Mouse (Mus musculus): Measurements from ENCODE around the gene Syt16. TPM values are rescaled to one million over a fixed set of nuclear protein-coding genes. Genes with fewer than 3 reads are reported as not detected.

Gene Syt16
- polyA plus RNA-seq, 1 experiment from 2014 or later, result 3.8 TPM

DNA sequence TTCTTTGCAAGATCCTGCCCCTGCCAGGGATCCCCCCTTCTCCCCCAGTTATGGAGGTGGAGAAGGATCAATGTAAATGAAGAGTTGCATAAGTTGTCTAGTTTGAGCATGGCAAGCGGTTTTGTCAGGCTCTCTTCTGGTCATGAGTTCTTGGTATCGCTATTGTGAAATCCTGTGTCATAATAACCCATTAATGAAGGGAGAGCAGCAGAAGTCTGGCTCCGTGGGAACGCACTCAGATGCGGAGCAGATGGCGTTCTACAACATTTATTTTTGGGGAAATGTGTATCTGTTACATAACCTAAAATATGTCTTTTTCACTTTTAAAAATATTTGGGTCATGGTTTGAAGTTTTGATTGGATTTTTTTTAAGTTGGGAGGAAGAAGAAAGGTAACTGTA lies 304.1 kb downstream of the Syt16 start:
- H3K9ac ChIP-seq, result no peak overlapping the region
- no peaks in the 10 kb centered on the region for H3K9me3 ChIP-seq
- H3K4me2 ChIP-seq, result no peak overlapping the region
- peaks cover 3% of the 10 kb centered on the region; the same call in 1 of the 2 replicates for H3K27me3 ChIP-seq
- no peak overlapping the region for H3K4me3 ChIP-seq
- H3K36me3 ChIP-seq, result no peaks in the 10 kb centered on the region
- WGBS, result 52% methylated on average over 6 of the region's 6 CpGs
- H3K4me1 ChIP-seq, result no peaks in the 10 kb centered on the region
- ATAC-seq (ENCODE audit: insufficient number of reproducible peaks, low FRiP score, low TSS enrichment, low read depth), result no peak
- no peak overlapping the region for H3K27ac ChIP-seq

DNA sequence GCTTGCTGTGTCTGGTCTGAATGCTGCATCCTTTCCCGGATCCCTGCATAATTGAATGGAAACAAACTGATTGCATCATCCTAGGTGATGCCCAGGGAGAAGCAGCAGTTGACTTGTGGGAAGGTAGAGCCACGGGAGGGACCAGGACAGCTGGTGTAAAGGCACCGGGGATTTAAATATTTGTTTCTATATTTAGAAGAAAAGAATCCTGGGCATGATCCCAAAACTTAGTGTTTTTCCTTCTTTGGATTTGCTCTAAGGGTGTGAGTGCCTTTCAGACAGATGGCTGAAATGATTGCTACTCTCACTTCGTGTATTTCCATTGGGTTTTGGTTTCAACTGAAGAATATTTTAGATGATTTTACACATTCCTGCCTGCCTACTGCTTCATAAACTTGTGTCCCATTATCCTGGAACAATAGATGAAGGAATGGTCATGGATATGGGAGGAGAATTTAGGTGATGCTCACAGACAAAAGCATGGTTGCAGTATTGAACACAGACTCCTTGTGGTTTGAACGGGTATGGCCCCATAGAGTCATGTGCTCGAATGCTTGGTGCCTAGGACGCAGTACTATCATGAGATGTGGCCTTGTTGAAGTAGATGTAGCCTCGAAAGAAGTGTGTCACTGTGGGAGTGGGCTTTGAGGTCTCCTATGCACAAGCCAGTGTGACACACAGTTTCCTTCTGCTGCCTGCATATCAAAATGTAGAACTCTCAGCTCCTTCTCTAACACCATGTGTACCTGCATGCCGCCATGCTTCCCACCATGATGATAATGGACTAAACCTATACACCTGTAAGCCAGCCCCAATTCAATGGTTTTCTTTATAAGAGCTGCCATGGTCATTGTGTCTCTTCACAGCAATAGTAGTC lies 306.2 kb downstream of the Syt16 start:
- WGBS, result 72% methylated on average over 9 of the region's 9 CpGs
- no peaks in the 10 kb centered on the region for H3K27me3 ChIP-seq
- H3K27ac ChIP-seq, result no peak overlapping the region
- H3K4me3 ChIP-seq, result no peak overlapping the region
- no peaks in the 10 kb centered on the region for H3K9me3 ChIP-seq
- no peak overlapping the region for H3K4me2 ChIP-seq
- ATAC-seq (ENCODE audit: insufficient number of reproducible peaks, low FRiP score, low TSS enrichment, low read depth), result no peak
- no peak overlapping the region for H3K9ac ChIP-seq
- no peaks in the 10 kb centered on the region for H3K36me3 ChIP-seq
- no peaks in the 10 kb centered on the region for H3K4me1 ChIP-seq

DNA sequence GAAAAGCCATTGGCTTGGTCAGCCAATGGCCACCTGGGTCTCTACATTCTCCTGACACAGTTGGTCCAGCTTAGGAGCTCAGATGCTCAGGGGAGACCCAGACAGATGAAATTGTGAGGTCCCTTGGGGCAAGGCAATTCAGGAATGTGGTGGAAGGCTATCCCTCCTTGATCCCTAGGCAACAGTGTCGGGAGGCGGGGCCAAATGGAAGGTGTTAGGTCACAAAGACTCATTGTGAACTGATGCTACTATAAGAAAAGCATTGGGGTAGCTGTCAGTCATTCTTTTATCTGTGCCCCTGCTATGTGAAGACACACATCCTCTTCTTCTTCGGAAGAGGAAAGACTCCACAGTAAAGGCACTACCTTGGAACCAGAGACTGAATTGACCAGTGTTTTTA lies 315.1 kb downstream of the Syt16 start:
- H3K27me3 ChIP-seq, result no peaks in the 10 kb centered on the region
- peaks cover 3% of the 10 kb centered on the region; the same call in 1 of the 2 replicates for H3K4me1 ChIP-seq
- H3K27ac ChIP-seq, result no peak overlapping the region
- no peaks in the 10 kb centered on the region for H3K36me3 ChIP-seq
- 86% methylated on average over 3 of the region's 3 CpGs for WGBS
- H3K4me3 ChIP-seq, result no peak overlapping the region
- H3K9me3 ChIP-seq, result no peaks in the 10 kb centered on the region
- H3K4me2 ChIP-seq, result no peak overlapping the region
- ATAC-seq (ENCODE audit: insufficient number of reproducible peaks, low FRiP score, low TSS enrichment, low read depth), result no peak
- H3K9ac ChIP-seq, result no peak overlapping the region

DNA sequence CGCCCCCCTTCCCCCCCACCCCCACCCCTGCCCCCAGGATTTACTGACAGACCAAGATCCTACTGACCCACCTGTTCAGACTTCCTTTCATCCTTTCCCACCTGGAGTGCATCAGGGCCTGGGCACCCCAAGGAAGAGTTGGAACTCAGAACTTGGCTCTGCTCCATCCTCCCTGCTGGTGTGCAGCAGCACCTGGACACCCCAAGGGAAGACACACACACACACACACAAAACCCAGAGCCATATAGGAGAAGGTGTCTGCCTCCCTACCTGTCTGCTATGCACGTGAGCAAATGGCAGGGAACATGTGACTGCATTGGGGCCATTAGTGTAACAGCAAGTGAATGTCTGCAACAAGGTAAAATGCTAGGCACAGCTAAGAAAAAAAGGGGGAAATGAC lies 317.8 kb downstream of the Syt16 start:
- H3K27ac ChIP-seq, result no peak overlapping the region
- no peak overlapping the region for H3K4me2 ChIP-seq
- H3K4me1 ChIP-seq, result peaks cover 3% of the 10 kb centered on the region; the same call in 1 of the 2 replicates
- H3K4me3 ChIP-seq, result no peak overlapping the region
- H3K36me3 ChIP-seq, result no peaks in the 10 kb centered on the region
- ATAC-seq (ENCODE audit: insufficient number of reproducible peaks, low FRiP score, low TSS enrichment, low read depth), result no peak
- 31% methylated on average over 2 of the region's 2 CpGs for WGBS
- H3K9ac ChIP-seq, result no peak overlapping the region
- no peaks in the 10 kb centered on the region for H3K9me3 ChIP-seq
- H3K27me3 ChIP-seq, result peaks cover 4% of the 10 kb centered on the region; the same call in 1 of the 2 replicates

DNA sequence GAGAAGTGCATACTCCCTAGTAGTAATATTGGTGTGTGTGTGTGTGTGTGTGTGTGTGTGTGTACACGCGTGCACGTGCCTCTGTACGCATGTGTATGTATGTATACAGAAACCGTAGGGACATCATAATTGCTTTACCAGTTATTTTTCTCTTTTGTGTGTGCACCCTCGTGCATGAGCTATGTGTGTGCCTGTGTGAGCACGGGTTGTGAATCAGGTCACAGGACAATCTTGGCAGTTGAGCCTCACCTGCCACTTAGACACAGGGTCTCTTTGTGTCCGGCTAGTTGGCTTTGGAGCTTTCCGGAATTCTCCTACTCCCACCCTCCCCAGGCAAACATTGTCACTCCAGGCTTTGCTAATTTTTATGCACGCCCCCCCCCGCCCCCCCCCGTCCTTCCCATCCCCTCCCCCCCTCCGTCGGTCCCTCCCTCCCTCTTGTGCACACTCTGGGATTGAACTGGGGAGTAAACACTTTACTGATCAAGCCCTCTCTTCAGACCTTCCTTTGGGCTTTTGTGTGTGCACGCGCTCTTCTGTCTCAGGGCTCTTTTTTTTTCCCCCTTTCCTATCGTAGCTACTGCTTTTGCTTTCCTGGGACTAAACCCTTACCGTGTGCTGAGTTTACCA lies 319.0 kb downstream of the Syt16 start, which contains the start of gene Gm11042:
TSS of gene Gm11042 (minus strand) at position 51 of the 630 bp plus-strand sequence.
- Histone ChIP-seq H3K4me2 (peak within 1 kb of the TSS; percentile 52), H3K9ac (peak within 1 kb of the TSS; percentile 45; the same call in 1 of the 2 replicates), H3K4me3 (peak within 1 kb of the TSS; percentile 51), H3K9me3 (no peaks in the 10 kb centered on the region), H3K27me3 (peaks cover 4% of the 10 kb centered on the region; the same call in 1 of the 2 replicates), H3K4me1 (peaks cover 3% of the 10 kb centered on the region; the same call in 1 of the 2 replicates), H3K27ac (peak within 1 kb of the TSS; percentile 47; the same call in 1 of the 2 replicates), H3K36me3 (no peaks in the 10 kb centered on the region)
- 28% methylated on average over 18 of the region's 18 CpGs for WGBS
- no peak for ATAC-seq (ENCODE audit: insufficient number of reproducible peaks, low FRiP score, low TSS enrichment, low read depth)

DNA sequence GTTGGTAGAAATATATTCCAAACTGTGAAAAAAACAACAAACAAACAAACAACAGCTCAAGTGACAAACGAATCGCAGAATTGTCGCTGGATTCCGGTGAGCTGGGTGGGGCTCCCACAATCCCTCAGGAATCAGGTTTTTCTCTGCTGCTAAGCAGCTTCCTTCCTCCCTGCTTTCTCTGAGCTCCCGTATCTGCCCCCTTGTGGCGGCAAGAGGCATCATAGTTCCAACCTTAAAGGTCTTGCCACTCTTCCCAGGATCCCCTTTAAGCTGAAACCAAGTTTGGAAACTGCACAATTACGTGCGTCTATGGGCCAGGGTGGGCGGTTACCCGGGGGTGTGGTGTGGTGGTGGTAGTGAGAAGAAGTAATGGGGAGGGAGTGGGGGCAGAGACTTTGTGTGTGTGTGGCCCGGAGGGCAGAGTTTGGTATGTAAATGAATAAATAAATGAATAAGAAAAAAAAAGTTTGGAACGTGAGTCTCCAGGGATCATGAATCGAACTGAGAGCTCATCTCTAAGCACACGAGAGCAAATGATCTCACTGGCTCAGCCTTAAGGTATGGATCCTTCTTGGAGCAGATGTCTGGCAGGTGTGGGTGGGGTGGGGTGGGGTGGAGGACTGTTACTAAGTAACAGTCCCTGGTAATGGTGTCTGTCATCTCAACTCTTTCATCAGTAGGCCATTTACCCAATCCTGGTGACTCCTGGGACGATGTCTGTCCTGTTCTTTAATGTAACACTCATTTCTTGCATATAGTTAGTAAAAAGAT lies 319.7 kb downstream of the Syt16 start:
- Histone ChIP-seq H3K9ac (peak overlapping the region; percentile 45; the same call in 1 of the 2 replicates), H3K4me1 (peaks cover 3% of the 10 kb centered on the region; the same call in 1 of the 2 replicates), H3K4me2 (peak overlapping the region; percentile 52), H3K36me3 (no peaks in the 10 kb centered on the region), H3K27ac (peak overlapping the region; percentile 47; the same call in 1 of the 2 replicates), H3K9me3 (no peaks in the 10 kb centered on the region), H3K4me3 (peak overlapping the region; percentile 51), H3K27me3 (peaks cover 4% of the 10 kb centered on the region; the same call in 1 of the 2 replicates)
- peak; percentile 75; the same call in 1 of the 2 replicates for ATAC-seq (ENCODE audit: insufficient number of reproducible peaks, low FRiP score, low TSS enrichment, low read depth)
- 12% methylated on average over 15 of the region's 15 CpGs for WGBS

DNA sequence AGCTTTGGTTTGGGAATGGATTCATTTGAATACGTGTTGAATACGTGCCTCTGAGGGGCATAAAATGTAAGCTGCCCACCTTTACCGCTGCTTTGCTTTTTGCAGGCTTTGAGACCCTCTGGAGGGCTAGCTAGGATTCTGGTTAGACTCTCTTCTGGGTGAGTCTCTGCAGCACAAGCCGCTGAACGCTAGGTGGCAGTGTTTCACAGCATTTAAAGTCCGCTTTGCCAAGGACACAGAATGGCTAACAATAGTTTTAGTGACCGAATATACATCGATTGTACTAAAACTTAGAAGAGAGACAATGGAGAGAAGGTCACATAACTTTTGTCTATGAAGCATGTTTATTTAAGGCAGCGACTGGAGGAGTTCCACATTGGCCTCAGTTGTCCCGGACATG lies 322.9 kb downstream of the Syt16 start:
- no peak overlapping the region for H3K4me2 ChIP-seq
- ATAC-seq (ENCODE audit: insufficient number of reproducible peaks, low FRiP score, low TSS enrichment, low read depth), result no peak
- WGBS, result 17% methylated on average over 10 of the region's 10 CpGs

DNA sequence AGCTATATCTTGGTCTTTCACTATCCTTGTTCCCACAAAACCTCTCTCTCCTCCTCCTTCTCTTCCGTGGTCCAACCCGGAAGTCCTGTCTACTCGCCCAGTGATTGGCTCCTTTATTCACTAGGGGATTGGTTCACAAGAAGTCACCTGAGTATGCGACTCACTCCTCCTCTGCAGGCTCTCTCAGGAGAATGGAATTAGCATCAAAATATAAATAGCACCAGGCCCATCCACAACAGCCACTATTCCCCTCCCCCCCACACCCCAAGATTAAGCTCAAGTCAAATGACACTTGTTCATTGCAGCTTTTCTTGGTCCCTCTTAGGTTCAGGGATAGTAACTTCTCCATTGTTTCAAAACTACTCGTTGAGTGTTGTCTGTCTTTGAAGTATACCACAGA lies 324.5 kb downstream of the Syt16 start:
- no peak overlapping the region for H3K4me2 ChIP-seq
- no peak overlapping the region for H3K27ac ChIP-seq
- WGBS, result 88% methylated on average over 5 of the region's 5 CpGs

More for the DNA sequence above, 322.9 kb downstream of the Syt16 start:
- Histone ChIP-seq H3K4me3 (no peak overlapping the region), H3K9ac (no peak overlapping the region), H3K27me3 (peaks cover 4% of the 10 kb centered on the region; the same call in 1 of the 2 replicates), H3K4me1 (peaks cover 3% of the 10 kb centered on the region; the same call in 1 of the 2 replicates), H3K27ac (no peak overlapping the region), H3K9me3 (no peaks in the 10 kb centered on the region), H3K36me3 (no peaks in the 10 kb centered on the region)

More for the DNA sequence above, 324.5 kb downstream of the Syt16 start:
- peaks cover 3% of the 10 kb centered on the region; the same call in 1 of the 2 replicates for H3K4me1 ChIP-seq
- no peaks in the 10 kb centered on the region for H3K36me3 ChIP-seq
- H3K9me3 ChIP-seq, result no peaks in the 10 kb centered on the region
- peaks cover 4% of the 10 kb centered on the region; the same call in 1 of the 2 replicates for H3K27me3 ChIP-seq
- no peak overlapping the region for H3K9ac ChIP-seq
- H3K4me3 ChIP-seq, result no peak overlapping the region
- ATAC-seq (ENCODE audit: insufficient number of reproducible peaks, low FRiP score, low TSS enrichment, low read depth), result no peak

Other genes with a start within 250 kb of the Syt16 start
- 93.8 and 101 TPM in 2 replicates for gene Hif1a, start 96.3 kb upstream of the Syt16 start, polyA plus RNA-seq (2015; fragmentation: Nextera tagmentation; extraction: Ambion mirVana)
- 14.7 and 14.8 TPM in 2 replicates for gene Gm49321, start 60.0 kb upstream of the Syt16 start, polyA plus RNA-seq (2015; fragmentation: Nextera tagmentation; extraction: Ambion mirVana)
- 16.2 and 21.7 TPM in 2 replicates for gene Snapc1, start 33.2 kb upstream of the Syt16 start, polyA plus RNA-seq (2015; fragmentation: Nextera tagmentation; extraction: Ambion mirVana)

Measured in limb, embryonic 15.5 days (tissue).